Mouse (Mus musculus) liver, embryonic 14.5 days (tissue): ENCODE data around the gene Gtf3c6.

Experiments used
- CTCF ChIP-seq: IDR thresholded peaks from 2 replicates; pipeline ENCODE4 v1.5.1; 2016; ENCODE audit warnings: antibody characterized with exemption, low read depth, control low read depth
- EP300 ChIP-seq: IDR thresholded peaks from 2 replicates; pipeline ENCODE4 v1.6.1; 2016; ENCODE audit warnings: antibody characterized with exemption, low read depth

DNA sequence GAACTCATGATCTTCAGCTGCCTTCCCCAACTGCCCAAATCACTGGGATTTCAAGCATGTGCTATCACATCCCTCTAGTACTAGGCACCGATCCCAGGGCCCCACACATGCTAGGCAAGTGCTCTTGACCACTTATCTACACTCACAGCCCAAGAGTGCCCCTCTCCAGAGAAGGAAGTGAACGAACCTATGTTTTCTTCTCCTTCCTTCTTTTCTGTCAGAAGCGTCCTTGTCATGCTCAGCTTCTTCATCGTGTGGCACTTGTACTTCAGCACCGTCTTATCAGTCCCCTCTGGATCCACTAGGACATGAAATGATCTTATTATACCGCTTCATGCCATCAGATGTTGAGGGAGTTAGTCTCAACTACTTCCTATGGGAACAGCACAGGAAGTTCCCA is 6.9 kb downstream of the Gtf3c6 start:
- TF ChIP-seq CTCF (no peak), EP300 (no peak)
